Mouse (Mus musculus): ENCODE data around the gene Wiz.

GRCm38 (mm10) chr17:32367706-32368105 lies 21.5 kb downstream of the Wiz start:
- TF ChIP-seq RAD21 (IDR thresholded peaks at IDR 0.05; ENCODE audit: low read depth, low read length) = no peak
- no peak for TF ChIP-seq CTCF (conservative IDR thresholded peaks at IDR 0.05 in 1 of 2, IDR thresholded peaks at IDR 0.05 in 1 of 2; ENCODE audit: low read depth in 2 of 2, low read length in 2 of 2)
- TF ChIP-seq POLR2A (IDR thresholded peaks at IDR 0.05; ENCODE audit: low read depth, low read length) = no peak
- no peak for TF ChIP-seq USF2 (conservative IDR thresholded peaks at IDR 0.05; ENCODE audit: low read depth, low read length)
- no peak for TF ChIP-seq HCFC1 (IDR thresholded peaks at IDR 0.05; ENCODE audit: low read depth, low read length)
- no peak for TF ChIP-seq JUN (IDR thresholded peaks at IDR 0.05; ENCODE audit: insufficient read depth, low read depth, low read length)

Data from CH12.LX (cell line).